Mouse (Mus musculus) skeletal muscle tissue, adult 2 months (tissue): ENCODE measurements around the gene Vmn1r233.
A peak's percentile ranks its signal among the peaks of the same experiment; 100 is the strongest.

Source experiments
- DNase-seq: peaks from one replicate; pipeline ENCODE4 v3.0.0-alpha.2; 2012; ENCODE audit warnings: low read depth, low spot score

Vmn1r233 gene

GRCm38 (mm10) chr17:20996364-20996763 is at the start of gene Vmn1r233:
TSS of gene Vmn1r233 (minus strand) at chr17:20996464.
- no peak for DNase-seq

GRCm38 (mm10) chr17:21018410-21019080 is 22.3 kb upstream of the Vmn1r233 start:
- no peak for DNase-seq

- no peak for DNase-seq
These were observed 13.5 kb upstream of the Vmn1r233 start for GRCm38 (mm10) chr17:21009726-21010125.

- peak; percentile 70 for DNase-seq
These were observed 12.4 kb upstream of the Vmn1r233 start, which contains the start of gene Zfp160 for GRCm38 (mm10) chr17:21008382-21009331. TSS of gene Zfp160 (plus strand) at chr17:21008903.

GRCm38 (mm10) chr17:20993716-20994115 is 2.5 kb downstream of the Vmn1r233 start:
- no peak for DNase-seq

GRCm38 (mm10) chr17:20966681-20967080 is 29.6 kb downstream of the Vmn1r233 start:
- DNase-seq: no peak

GRCm38 (mm10) chr17:20965421-20965820 is 30.8 kb downstream of the Vmn1r233 start:
- DNase-seq: no peak

- no peak for DNase-seq
These were observed 35.9 kb downstream of the Vmn1r233 start for GRCm38 (mm10) chr17:20960386-20960785.

- DNase-seq: no peak
These were observed 49.6 kb downstream of the Vmn1r233 start for GRCm38 (mm10) chr17:20946636-20947035.

GRCm38 (mm10) chr17:20946026-20946565 is 50.2 kb downstream of the Vmn1r233 start:
- DNase-seq: no peak

GRCm38 (mm10) chr17:20944985-20945891 is 51.0 kb downstream of the Vmn1r233 start, which contains the start of gene Ppp2r1a:
TSS of gene Ppp2r1a (plus strand) at chr17:20945311.
- DNase-seq: peak; percentile 100

GRCm38 (mm10) chr17:20944226-20944625 is 52.0 kb downstream of the Vmn1r233 start:
- DNase-seq: no peak
